Mouse (Mus musculus): ENCODE measurements around the gene Hist1h2ad.
"Not testable (repeated sequence)": the region's sequence is repeated elsewhere in the genome, so short reads cannot be mapped to it uniquely, and the experiment has no call there.

The Hist1h2ad gene

DNA sequence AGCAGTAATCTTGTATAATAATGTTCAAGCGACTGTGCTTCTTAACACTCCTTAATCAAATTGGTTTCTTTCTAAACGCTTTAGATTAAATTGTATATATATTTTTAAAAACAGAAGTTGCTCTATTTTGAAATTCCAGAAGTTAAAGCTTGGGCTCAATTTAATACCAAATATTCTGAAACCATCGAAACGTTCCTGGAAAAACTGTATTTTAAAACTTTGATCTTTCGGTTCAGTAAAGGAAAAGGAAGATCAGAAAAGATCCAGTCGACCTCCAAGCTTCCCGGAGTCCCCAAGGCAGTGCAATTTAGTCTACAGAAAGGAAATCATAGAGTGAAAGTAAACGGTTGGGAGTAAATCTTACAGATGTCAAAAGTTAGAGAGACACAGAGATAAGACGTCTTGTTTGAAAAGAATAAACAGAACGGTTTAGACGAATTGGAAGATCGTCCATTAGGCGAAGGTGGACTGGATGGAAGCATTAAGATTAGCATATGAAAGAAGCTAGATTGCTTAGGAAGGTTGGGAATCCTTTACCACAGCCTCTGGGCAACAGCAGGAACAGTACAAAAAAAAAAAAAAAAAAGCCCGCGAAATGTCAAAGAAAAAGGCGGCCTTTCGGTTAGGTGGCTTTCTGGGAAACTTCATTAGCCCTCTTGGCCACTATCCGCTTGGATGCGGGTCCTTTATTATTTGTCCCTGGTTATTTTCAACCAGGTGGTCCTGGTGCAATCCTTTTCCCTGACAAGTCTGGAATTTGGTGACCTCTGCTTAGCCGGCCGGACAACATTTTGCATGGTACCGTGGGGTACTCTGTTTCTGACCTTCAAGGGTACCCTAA is 12.1 kb downstream of the Hist1h2ad start:
- no peak for DNase-seq

DNA sequence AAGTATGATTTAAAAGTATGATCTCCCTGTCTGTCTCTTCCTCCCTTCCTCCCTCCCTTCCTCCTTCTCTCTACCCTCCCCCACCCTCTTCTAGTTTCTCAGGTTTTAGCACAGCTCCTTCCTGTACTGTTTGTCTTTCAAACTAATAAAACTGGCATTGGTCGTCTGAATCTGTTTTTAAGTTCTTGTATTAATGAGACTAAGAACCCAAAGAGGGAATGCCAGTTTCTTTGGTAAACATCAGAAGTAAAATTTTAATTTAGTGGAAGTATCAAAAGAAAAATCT is 12.7 kb downstream of the Hist1h2ad start:
- no peak for DNase-seq

DNA sequence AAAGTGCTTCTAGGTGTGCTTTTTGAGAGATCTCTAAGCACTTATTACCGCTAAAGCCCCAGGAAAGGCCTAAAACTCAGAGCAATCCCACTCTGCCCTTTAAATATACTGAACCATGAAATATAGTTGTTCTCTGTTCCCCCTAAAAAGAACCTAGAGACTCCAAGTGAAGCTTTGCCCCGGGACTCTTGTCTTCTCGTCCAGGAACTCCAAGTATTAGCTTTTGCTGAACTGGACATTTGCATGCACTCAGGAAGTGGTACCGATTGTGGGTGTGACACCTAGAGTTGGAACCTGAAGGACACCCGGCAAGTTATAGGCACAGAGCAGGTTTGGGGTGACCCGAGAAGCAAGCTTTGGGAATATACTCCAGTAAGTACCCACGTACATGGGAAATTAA is 17.0 kb downstream of the Hist1h2ad start:
- no peak for DNase-seq

DNA sequence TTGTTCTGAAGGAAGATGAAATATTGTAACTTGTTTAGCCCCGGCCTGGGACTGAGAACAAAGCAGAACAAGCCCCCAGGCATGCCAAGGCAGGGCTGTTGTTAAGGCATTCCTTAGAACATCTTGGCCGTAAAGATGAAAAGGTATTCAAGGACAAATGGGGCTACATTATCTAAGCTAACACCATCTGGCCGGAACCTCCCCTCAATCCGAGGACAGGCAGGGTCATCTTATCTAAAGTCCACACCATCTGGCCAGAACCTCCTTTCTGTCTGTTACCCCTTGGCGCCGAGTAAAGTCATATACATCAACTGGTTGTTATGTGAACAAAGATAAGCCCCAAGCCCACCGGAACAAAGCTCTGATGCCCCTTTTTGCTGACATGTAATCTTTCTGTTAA is 17.7 kb downstream of the Hist1h2ad start:
- not testable (repeated sequence) for DNase-seq

DNA sequence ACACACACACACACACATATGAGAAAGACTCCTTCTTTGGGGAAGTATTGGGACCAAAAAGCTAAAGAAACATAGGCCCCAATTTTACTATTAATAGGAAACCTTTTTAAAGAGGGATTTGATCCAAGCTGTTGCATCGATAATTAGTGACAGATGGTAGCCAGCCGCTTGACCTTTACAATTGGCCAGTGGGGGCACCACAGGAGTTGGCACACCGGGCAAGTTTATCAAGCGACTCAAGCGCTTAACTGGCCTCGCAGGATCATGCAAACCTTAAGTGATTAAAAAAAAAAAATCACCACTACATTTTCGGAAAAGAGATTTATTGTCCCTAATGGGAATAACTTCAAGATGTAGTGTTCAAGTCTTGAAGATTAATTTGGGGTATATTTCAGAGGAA is 18.4 kb downstream of the Hist1h2ad start:
- DNase-seq: peak; percentile 63 to 65

DNA sequence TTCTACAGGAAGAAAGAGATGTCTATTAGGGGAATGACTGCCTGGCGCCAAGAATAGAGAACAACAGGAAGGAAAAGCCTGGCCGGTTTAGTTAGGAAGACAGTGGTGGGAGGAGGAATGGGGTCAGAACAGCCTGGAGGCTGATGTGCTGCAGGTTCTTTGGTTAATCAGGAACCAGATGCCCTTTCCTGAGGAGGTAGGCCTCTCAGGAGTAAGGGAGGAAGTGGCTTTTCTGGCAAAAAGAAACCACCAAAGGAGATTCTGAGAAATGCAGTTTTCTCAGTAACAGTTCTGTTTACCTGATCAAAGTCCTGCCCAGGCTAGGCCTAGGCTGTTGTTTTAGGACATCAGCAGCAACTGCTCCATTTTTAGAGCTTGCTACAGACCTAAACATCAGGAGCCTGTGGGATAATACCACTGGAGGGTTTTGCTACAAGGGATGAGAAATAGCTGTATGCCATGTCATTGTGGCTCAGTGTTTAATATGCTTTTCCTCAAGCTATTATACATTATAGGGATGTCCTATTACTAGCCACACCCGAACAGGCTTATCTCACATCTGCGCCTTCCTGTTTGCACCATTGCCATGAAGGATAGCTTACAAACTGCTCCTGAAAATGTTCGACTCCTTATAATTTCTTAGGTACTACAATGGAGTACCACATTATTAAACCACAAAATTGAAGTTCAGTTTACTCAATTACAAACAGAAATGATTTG is 19.0 kb downstream of the Hist1h2ad start:
- DNase-seq: no peak

DNA sequence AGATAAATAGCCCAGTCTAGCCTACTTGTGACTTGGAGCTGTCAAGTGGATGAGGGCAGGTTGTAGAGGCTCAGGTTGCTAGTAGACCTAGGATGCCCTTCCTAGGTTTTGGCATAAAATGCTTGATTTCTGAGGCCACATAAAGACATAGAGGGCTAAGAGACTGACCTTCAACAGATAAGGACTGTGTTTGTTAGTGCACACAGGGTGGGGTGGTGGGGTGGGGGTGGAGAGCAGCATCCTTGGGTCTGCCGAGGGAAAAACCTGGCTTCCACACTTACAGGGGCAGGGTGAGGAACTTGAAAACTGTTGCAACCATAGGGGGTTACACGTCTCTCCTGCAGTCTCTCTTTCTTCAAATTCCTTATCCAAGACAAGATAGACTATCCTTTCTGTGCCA is 21.0 kb downstream of the Hist1h2ad start:
- DNase-seq: no peak

DNA sequence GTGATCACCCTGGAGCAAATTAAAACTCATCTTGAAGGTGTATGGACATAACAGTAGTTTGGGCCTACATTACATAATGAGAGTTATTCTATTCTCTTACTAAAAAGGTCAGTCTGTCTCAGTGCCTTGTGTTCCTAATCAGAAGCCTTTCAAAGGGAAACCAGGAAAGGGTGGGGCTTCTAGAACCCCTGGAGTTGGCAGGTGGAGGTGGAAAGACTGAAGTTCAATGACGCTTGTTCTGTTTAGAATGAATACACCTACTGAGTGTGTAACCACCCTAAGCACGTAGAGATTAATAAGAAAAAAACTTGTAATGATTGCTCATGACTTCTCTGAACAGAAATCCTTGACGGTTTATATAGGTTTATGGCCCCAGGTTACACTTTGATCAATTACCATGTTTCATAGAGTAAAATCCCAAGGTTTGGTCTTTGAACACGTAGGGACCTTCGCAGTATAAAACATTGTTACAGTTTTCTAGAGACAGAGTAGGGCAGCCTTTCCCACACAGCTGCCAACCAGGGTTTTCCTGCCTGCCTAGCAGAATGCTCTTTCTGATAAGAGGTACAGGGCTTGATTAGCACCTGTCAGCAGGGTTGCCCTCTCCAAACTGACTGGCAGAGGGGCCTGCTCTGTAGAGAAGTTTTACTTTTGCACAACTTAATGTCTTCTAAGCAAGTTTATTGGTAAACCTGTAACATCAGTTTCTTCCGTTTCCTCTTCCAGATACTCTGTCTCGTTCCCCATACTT is 21.6 kb downstream of the Hist1h2ad start:
- DNase-seq: no peak

DNA sequence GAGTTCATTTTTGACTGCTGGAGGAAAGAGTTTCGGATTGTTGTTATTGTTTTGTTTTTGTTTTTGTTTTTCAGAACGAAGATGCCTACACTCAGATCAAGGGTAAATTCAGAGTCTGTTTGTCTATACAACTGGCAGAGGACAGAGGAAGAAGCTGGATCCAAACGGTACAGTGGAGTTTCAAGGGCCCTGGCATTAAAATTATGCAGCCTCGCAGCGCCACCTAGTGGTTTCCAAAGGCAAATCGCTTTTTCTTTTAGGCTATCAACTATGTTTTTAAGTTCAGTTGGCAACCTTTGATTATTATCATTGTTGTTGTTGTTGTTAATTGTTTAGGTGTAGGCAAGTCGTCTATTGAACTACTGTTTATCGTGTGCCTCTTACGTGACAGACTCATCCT is 23.8 kb downstream of the Hist1h2ad start:
- DNase-seq: peak; percentile 72 to 84

DNA sequence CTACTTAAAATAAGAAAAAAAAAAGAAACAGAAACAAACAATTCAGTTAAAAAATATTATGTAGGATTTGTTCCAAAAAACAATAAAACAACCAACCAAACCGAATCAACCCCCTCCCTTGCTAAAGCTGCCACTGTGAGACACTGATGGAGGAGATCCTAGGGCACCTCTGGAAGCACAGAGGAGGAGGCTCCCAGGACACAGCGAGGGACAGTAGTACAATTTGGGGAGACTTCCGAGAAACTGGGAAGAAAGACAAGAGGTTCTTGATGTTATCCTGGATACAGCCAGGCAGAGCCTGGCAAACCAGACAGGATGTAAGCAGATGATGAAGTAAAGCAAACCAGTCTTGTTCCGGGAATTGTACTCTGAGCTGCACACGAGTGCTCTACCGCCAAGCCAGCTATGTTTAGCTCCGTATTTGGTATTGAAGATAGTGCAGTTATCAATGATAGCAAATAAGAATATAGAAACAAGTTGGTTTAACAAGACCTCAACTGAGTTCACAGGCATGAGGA is 29.1 kb downstream of the Hist1h2ad start:
- DNase-seq: no peak

DNA sequence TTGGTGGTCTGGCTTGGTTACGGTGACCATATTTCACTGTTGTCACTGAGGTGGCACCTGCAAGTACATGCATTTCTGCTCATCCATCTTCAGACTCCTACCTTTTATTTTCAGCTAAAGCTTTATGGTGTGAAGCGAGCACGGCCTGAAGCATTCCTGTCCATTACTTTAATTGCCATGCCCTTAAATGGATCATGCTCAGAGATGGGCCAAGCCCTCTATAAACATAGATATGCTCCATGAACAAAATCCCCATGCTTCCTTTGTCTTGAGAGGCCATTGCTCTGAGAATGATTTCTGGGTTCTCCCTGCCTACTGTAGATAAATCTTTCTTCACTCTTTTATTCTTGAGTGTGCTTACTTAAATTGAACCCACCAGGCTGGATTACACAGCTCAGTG is 30.3 kb downstream of the Hist1h2ad start:
- no peak for DNase-seq

DNA sequence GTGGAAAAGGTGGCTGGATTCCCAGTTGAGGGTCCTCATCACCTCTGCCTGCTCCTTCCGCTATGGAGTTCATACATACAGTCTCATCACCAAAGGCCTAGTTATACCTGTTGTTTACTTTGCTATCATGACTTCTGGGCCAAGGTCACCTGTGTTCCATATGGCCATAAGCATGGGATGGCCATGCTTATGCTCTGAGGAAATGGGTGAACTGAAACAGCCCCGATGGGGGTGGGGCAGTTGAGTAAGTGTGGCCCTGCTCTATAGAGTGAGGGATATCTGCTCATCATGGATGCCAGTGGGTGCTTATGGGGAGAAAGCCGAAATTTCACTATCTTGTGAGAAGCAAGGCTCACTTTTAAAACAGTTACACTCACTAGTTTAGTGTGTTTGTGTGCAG is 30.9 kb downstream of the Hist1h2ad start:
- no peak for DNase-seq

DNA sequence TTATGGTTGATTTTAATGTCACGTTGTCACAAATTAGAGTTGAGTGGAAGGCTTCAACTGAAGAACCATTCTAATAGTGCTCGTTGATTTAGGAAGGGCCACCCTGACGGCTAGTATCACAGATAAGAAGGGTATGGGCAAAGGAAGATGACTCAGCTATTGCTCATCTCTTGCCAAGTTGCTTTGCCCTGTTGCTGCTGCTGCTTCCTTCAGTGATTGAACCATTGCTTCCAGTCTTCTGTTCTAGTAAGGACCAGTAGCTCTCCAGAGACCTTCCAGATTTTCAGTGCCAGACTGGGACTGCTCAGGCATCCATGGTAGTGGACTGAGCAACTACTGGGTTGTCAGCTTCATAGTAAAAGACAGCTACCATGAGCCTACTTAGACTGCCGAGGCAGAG is 35.0 kb downstream of the Hist1h2ad start:
- DNase-seq: no peak

DNA sequence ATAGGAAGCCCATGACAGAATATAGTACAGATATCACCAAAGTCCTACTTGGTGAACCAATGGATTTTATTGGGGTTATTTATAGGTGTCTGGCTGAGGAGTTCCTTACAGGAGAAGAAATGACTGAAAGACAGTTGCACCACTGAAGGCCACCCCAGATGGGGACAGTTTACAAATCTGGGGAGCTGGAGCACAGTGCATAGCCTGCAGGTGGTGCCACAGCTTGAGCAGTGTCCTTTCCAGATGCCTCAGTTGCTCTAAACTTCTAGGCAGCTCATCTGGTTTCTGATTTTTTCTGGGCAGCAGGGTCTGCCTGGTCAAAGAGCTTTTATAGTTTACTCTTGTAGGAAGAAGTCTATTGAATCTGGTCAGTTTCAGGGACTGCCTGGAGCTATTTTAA is 35.7 kb downstream of the Hist1h2ad start:
- DNase-seq: no peak

DNA sequence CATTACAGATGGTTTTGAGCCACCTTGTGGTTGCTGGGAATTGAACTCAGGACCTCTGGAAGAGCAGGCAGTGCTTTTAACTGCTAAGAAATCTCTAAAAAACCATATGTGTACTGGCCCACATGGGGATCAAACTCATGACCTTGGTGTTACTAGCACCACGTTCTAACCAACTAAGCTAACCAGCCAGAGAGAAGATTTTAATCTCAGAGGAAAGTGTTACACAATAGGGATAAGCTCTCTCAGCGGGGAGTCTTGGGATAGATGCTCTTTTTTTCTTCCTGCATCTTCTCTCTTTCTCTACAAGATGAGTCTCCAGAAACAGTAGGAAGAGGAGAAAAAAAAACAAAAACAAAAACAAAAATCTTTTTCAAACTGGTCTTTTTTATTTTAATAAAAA is 36.2 kb downstream of the Hist1h2ad start:
- no peak for DNase-seq

DNA sequence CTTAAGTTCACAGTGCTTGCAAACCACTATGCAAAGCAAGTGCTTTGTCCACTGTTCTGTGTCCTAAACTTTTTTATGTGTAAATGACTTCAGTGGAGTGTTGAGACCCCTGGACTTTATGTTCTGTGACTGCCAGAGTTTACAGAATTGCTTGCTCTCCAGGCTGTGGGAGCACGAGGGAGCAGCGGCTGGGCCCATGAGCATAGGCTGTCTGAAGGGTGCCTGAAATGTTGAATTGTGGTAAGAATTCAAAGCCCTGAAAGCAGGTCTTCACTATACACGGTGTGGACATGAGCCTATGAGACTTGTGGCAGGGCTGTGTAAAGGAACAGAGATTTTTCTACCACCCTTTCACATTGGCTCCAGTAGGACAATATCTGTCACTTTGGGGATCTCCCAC is 37.5 kb downstream of the Hist1h2ad start:
- no peak for DNase-seq

DNA sequence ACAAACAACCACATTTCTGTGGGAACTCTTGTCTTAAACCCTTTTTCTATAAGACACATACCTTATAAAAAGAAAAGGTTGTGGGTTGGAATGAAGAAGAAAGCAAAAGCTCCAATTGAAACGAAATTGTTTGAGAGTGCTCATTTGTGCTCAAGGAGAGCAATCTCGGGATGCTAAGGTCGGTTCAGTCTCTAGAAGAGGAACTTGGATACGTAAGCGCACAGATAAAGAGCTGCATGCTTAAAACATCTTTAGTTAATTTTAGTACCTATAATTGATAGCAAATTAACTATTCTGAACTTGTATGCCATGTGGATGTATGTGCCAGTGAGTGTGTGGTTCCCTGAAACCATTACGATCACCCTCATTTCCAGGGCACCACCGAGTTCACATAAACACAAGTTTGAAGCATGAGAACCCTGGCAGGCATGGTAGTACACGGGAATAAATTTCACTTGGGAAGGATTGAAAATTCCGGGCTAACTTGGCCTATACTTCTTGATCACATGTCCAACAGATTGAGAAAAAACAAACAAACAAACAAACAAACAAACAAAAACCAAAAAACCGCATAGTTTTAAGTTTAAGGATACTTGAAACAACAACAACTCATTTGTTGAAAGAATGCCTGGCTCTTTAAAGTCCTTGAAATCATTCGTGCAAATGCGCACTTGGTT is 46.0 kb downstream of the Hist1h2ad start:
- DNase-seq: peak in 1 of 2 experiments; percentile 17

DNA sequence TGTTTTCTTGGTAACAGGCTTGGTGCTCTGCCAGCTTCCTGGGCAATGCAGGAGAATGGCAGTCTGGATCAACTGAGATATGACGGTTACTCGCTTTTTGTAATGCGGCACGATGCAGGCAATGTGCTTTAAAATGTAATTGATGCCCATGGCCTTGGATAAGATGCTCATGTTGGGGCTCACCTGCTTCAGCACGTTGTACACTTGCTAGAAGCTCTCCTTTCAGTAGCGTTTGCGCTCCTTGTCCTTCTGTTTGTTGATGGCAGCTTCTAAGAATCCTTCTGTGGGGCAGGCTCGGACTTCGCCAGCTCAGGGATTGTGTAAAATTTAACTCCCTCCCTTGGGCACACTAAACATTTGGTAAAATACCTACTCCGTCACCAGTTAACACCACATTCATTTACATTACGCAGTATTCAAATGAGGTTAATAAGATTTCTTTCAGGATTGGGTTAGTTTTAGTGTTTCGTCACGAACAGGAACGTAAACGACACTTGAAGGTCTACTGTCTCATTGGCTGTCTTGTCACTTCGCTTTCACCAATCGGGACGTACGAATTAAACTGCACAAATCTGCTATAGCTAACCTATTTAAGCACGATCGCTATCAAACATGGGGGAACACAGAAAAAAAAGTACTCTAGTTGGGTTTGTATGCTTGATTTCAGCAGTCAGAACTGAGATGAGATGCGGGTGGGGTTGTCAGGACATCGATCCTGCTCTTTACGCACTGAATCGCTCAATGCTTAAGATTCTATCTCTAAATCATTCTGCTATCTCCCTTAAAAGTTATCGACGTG is 46.8 kb downstream of the Hist1h2ad start, which contains the start of gene Hist1h2be:
Hist1h2be (minus strand) TSS at position 392 of the 799 bp plus-strand sequence.
- DNase-seq: peak; percentile 75 to 78

DNA sequence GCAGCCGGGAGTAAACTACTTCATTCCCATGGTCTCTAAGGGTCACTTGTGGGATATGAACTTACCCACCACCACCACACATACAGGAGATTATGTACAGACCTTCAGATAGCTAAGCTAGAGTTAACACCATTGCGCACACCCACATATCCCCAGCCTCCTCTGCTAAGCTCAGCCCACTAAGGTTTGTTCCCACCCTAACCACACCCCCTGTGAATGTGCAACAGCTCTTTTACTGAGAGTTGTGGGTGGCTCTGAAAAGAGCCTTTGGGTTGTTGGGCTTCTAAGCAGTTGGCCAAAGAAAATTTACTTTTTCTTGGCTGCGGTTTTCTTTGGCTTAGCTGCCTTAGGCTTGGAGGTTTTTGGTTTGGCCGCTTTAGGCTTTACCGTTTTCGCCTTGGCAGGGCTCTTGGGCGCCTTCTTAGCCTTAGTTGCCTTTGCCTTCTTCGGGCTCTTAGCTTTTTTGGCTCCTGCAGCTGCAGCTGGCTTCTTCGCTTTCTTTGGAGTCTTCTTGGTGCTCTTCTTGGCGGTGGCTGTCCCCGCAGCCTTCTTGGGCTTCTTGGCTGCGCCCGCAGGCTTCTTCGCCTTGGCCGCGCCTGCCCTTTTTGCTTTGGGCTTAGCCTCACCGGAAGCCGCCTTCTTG is 47.5 kb downstream of the Hist1h2ad start:
- DNase-seq: peak; percentile 56 to 74

DNA sequence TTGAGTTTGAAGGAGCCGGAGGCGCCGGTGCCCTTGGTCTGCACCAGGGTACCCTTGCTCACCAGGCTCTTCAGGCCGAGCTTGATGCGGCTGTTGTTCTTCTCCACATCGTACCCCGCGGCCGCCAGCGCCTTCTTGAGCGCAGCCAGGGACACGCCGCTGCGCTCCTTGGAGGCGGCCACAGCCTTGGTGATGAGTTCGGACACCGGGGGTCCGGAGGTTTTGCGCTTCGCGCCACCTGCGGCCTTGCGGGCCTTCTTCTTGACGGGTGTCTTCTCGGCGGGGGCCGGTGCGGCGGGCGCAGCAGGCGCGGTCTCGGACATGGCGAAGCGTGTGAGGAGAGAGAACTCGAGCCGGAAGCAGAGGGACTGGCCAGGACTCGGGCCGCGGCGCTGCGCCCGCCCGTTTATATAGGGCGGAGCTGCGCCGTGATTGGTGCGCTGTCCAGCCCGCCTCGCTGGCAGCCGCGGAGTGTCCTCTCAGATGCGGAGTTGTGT is 48.0 kb downstream of the Hist1h2ad start, which contains the start of gene Hist1h1e:
Hist1h1e (minus strand) TSS at position 384 of the 497 bp plus-strand sequence.
- peak; percentile 86 to 90 for DNase-seq

DNA sequence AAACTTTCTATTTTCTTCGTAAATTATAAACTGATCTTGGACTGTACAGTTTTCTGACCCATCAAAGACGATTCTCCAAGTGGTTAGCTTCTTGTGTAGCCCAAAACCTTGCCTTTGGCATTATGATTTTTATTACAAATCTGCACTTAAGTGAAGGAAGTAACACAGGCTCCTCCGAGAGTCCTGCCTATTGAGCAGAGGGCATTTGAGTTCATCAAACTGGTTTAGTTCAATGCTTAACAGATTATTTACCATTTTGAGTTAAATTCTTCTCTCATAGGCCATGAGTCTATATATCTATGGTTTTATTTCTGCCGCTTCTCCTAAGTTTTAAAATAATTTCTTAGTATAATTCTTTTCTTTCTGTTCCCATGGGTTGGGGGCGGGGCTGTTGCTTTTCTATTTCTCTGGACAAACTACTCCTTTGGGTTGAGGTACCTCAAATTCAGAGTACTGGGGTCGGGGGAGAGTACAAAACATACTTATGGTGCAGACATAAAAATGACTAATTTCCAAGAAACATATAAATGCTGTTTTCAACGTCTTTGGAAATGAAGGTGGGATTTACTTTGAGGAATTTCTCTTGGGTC is 48.8 kb downstream of the Hist1h2ad start:
- DNase-seq: peak; percentile 15 to 31
